In the genomic region with DNA sequence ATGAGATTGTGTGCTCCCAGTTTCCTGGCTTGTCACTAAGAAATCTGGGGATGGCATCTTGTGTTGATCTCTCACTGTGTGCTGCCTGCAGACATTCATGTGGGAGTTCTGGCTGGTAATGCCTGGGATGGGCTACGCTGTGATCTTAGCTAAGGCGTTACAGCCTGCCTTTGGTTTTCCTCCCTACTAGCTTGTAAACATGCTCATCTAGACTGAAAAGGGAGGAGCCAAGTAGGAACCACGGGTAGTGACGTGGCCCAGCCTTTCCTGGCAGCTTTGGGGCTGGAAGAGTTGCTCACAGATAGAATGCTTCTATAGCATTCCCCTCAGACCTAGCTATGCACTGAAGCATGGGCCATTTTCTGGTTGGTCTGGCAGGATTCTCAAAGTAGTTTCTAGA, we compare ENCODE assay signal across 13 mouse cellular contexts. TPM values are rescaled to one million over a fixed set of nuclear protein-coding genes. Genes with fewer than 3 reads are reported as not detected.
A peak's percentile ranks its signal among the peaks of the same experiment; 100 is the strongest.
DNase-seq lines count a peak whose midpoint lies in the region; ATAC-seq and TF ChIP-seq lines count a peak whose summit lies in the region.
"Had no signal": no experiment of that assay in that cellular context is flagged by ENCODE, and none has a peak within 500 bp of the region (broad histone marks: within the 10 kb centered on the region; RNA-seq: fewer than 3 reads in every experiment).

No protein-coding gene starts in this region.

- peak overlapping the region; percentile 4; the same call in 1 of the 2 replicates for H3K4me3 ChIP-seq in layer of hippocampus, adult 2 months
- H3K4me3 ChIP-seq in neural tube, embryonic 12.5 days, result no peak overlapping the region
- no peak overlapping the region for H3K4me3 ChIP-seq in embryonic facial prominence, embryonic 12.5 days
- H3K4me3 ChIP-seq in neural tube, embryonic 13.5 days, result no peak overlapping the region

- H3K27me3 ChIP-seq in neural tube, embryonic 12.5 days (replicated peaks), result no peaks in the 10 kb centered on the region
- no peaks in the 10 kb centered on the region for H3K27me3 ChIP-seq in embryonic facial prominence, embryonic 12.5 days
- no peaks in the 10 kb centered on the region for H3K27me3 ChIP-seq in neural tube, embryonic 13.5 days
- H3K27me3 ChIP-seq: midbrain, embryonic 12.5 days had no signal

- TF ChIP-seq CTCF in layer of hippocampus, adult 2 months (conservative IDR thresholded peaks at IDR 0.05), result no peak

- DNase-seq in layer of hippocampus, adult 2 months (ENCODE audit: low spot score in 2 of 2), result peak in 1 of 2 experiments; percentile 74
- no peak for DNase-seq in layer of hippocampus, adult 11-12 months (ENCODE audit: low spot score)
- no peak for DNase-seq in neural tube, embryonic 10.5 days (ENCODE audit: extremely low spot score, low spot score)
- no peak for DNase-seq in spleen, postnatal 10 days (ENCODE audit: low spot score in 2 of 2)
- DNase-seq: cerebellum, adult 18-20 months; lung, adult 2 months had no signal

- H3K4me2 ChIP-seq in neural tube, embryonic 12.5 days (replicated peaks), result no peak overlapping the region
- 0 out of 2 replicates have a peak overlapping the region, but pooled peaks have one; percentile 1 for H3K4me2 ChIP-seq in embryonic facial prominence, embryonic 12.5 days (replicated peaks)
- H3K4me2 ChIP-seq in neural tube, embryonic 13.5 days, result no peak overlapping the region

- peaks cover 24% of the 10 kb centered on the region for H3K36me3 ChIP-seq in neural tube, embryonic 12.5 days
- H3K36me3 ChIP-seq in embryonic facial prominence, embryonic 12.5 days, result peaks cover 23% of the 10 kb centered on the region
- peaks cover 30% of the 10 kb centered on the region for H3K36me3 ChIP-seq in neural tube, embryonic 13.5 days

- WGBS in neural tube, embryonic 12.5 days, result 69% methylated on average over 4 of the region's 4 CpGs
- WGBS in embryonic facial prominence, embryonic 12.5 days, result 69% methylated on average over 4 of the region's 4 CpGs
- 76% methylated on average over 4 of the region's 4 CpGs for WGBS in neural tube, embryonic 13.5 days

- no peaks in the 10 kb centered on the region for H3K9me3 ChIP-seq in neural tube, embryonic 12.5 days
- H3K9me3 ChIP-seq in embryonic facial prominence, embryonic 12.5 days, result no peaks in the 10 kb centered on the region
- no peaks in the 10 kb centered on the region for H3K9me3 ChIP-seq in neural tube, embryonic 13.5 days
- H3K9me3 ChIP-seq: midbrain, embryonic 12.5 days had no signal

- H3K27ac ChIP-seq in layer of hippocampus, adult 2 months, result peak overlapping the region; percentile 56; the same call in 1 of the 2 replicates
- no peak overlapping the region for H3K27ac ChIP-seq in neural tube, embryonic 12.5 days
- H3K27ac ChIP-seq in embryonic facial prominence, embryonic 12.5 days, result no peak overlapping the region
- no peak overlapping the region for H3K27ac ChIP-seq in neural tube, embryonic 13.5 days (replicated peaks)
- H3K27ac ChIP-seq: midbrain, embryonic 12.5 days had no signal

- peak overlapping the region; percentile 17; the same call in 1 of the 2 replicates for H3K9ac ChIP-seq in neural tube, embryonic 12.5 days
- H3K9ac ChIP-seq in embryonic facial prominence, embryonic 12.5 days, result no peak overlapping the region
- peak overlapping the region; percentile 22; the same call in 1 of the 2 replicates for H3K9ac ChIP-seq in neural tube, embryonic 13.5 days
- H3K9ac ChIP-seq: midbrain, embryonic 12.5 days had no signal

- peaks cover 9% of the 10 kb centered on the region for H3K4me1 ChIP-seq in neural tube, embryonic 12.5 days
- peaks cover 11% of the 10 kb centered on the region for H3K4me1 ChIP-seq in embryonic facial prominence, embryonic 12.5 days
- peaks cover 39% of the 10 kb centered on the region for H3K4me1 ChIP-seq in neural tube, embryonic 13.5 days (replicated peaks)

- ATAC-seq in neural tube, embryonic 12.5 days (ENCODE audit: low FRiP score, low read depth), result no peak
- ATAC-seq in embryonic facial prominence, embryonic 12.5 days (ENCODE audit: insufficient number of reproducible peaks, insufficient read depth, low FRiP score, low TSS enrichment), result no peak
- ATAC-seq in neural tube, embryonic 13.5 days (ENCODE audit: low read depth), result no peak

RNA-seq across cellular contexts. Expression of gene Mcoln1, which starts 2.0 kb away (rescaled TPM):
- total RNA-seq in layer of hippocampus, adult 2 months (2021), result 10 to 100 TPM; 82.4 to 85.4 TPM
- 74.4 and 78.9 TPM in 2 replicates for polyA plus RNA-seq in neural tube, embryonic 12.5 days (2016; fragmentation: Nextera tagmentation; extraction: Ambion mirVana)
- 62.0 and 66.2 TPM in 2 replicates for polyA plus RNA-seq in embryonic facial prominence, embryonic 12.5 days (2016; fragmentation: Nextera tagmentation; extraction: Ambion mirVana)
- 88.6 and 91.9 TPM in 2 replicates for polyA plus RNA-seq in neural tube, embryonic 13.5 days (2015; fragmentation: Nextera tagmentation; extraction: Ambion mirVana)

RNA-seq across cellular contexts. Expression of gene Zfp358, which starts 9.3 kb away (rescaled TPM):
- total RNA-seq in layer of hippocampus, adult 2 months (2021), result 10 to 100 TPM; 27.9 to 29.9 TPM
- 81.8 and 87.0 TPM in 2 replicates for polyA plus RNA-seq in neural tube, embryonic 12.5 days (2016; fragmentation: Nextera tagmentation; extraction: Ambion mirVana)
- 66.4 and 67.9 TPM in 2 replicates for polyA plus RNA-seq in embryonic facial prominence, embryonic 12.5 days (2016; fragmentation: Nextera tagmentation; extraction: Ambion mirVana)
- 76.4 and 77.7 TPM in 2 replicates for polyA plus RNA-seq in neural tube, embryonic 13.5 days (2015; fragmentation: Nextera tagmentation; extraction: Ambion mirVana)

RNA-seq across cellular contexts. Expression of gene Pnpla6, which starts 13.0 kb away (rescaled TPM):
- total RNA-seq in layer of hippocampus, adult 2 months (2021), result 10 to 100 TPM; 79.4 to 82.1 TPM
- polyA plus RNA-seq in neural tube, embryonic 12.5 days (2016; fragmentation: Nextera tagmentation; extraction: Ambion mirVana), result 31.2 and 33.9 TPM in 2 replicates
- 29.0 and 29.6 TPM in 2 replicates for polyA plus RNA-seq in embryonic facial prominence, embryonic 12.5 days (2016; fragmentation: Nextera tagmentation; extraction: Ambion mirVana)
- polyA plus RNA-seq in neural tube, embryonic 13.5 days (2015; fragmentation: Nextera tagmentation; extraction: Ambion mirVana), result 35.7 and 36.7 TPM in 2 replicates

RNA-seq across cellular contexts. Expression of gene Tex45, which starts 31.6 kb away (rescaled TPM):
- total RNA-seq in layer of hippocampus, adult 2 months (2021), result under 1 TPM; 0.23 to 0.54 TPM
- 0.22 TPM in 1 of 2 replicates, not detected in the other for polyA plus RNA-seq in neural tube, embryonic 12.5 days (2016; fragmentation: Nextera tagmentation; extraction: Ambion mirVana)
- 0.10 TPM in 1 of 2 replicates, not detected in the other for polyA plus RNA-seq in embryonic facial prominence, embryonic 12.5 days (2016; fragmentation: Nextera tagmentation; extraction: Ambion mirVana)
- 0.17 TPM in 1 of 2 replicates, not detected in the other for polyA plus RNA-seq in neural tube, embryonic 13.5 days (2015; fragmentation: Nextera tagmentation; extraction: Ambion mirVana)
- total RNA-seq: hematopoietic stem cell, adult 5-6 weeks had no signal
- polyA plus RNA-seq: kidney, embryonic 16.5 days; stomach, embryonic 16.5 days had no signal

RNA-seq across cellular contexts. Expression of gene Pex11g, which starts 34.7 kb away (rescaled TPM):
- under 1 TPM; 0.32 to 0.95 TPM for total RNA-seq in layer of hippocampus, adult 2 months (2021)
- 3.4 and 4.2 TPM in 2 replicates for polyA plus RNA-seq in neural tube, embryonic 12.5 days (2016; fragmentation: Nextera tagmentation; extraction: Ambion mirVana)
- 5.0 and 6.1 TPM in 2 replicates for polyA plus RNA-seq in embryonic facial prominence, embryonic 12.5 days (2016; fragmentation: Nextera tagmentation; extraction: Ambion mirVana)
- polyA plus RNA-seq in neural tube, embryonic 13.5 days (2015; fragmentation: Nextera tagmentation; extraction: Ambion mirVana), result 3.1 and 3.2 TPM in 2 replicates
